Mouse (Mus musculus) neural tube, embryonic 15.5 days (tissue): ENCODE results near the gene E2f7. TPM values are rescaled to one million over a fixed set of nuclear protein-coding genes. Genes with fewer than 3 reads are reported as not detected.

Experiments used
- ATAC-seq: fragments of 200-750 bp; cut with Nextera tagmentation; 2 replicates; pipeline ENCODE4 v1.8.0; 2017; ENCODE audit warnings: mild to moderate bottlenecking, moderate TSS enrichment, moderate library complexity; ENCODE audit not compliant: low FRiP score
- H3K27ac ChIP-seq: fragments of 300-500 bp; sonication (generic); replicated peaks from 2 replicates; pipeline ENCODE4 v1.5.1; 2015; ENCODE audit warnings: mild to moderate bottlenecking, inconsistent platforms
- H3K27me3 ChIP-seq: fragments of 300-500 bp; sonication (generic); replicated peaks from 2 replicates; pipeline ENCODE4 v1.6.1; 2015; ENCODE audit warnings: inconsistent platforms
- H3K36me3 ChIP-seq: fragments of 300-500 bp; sonication (generic); 2 replicates; pipeline ENCODE4 v1.6.1; 2015; ENCODE audit warnings: inconsistent platforms
- H3K4me1 ChIP-seq: fragments of 300-500 bp; sonication (generic); 2 replicates; pipeline ENCODE4 v1.6.1; 2015; ENCODE audit warnings: inconsistent platforms
- H3K4me2 ChIP-seq: fragments of 300-500 bp; sonication (generic); 2 replicates; pipeline ENCODE4 v1.6.1; 2015; ENCODE audit warnings: inconsistent platforms, mild to moderate bottlenecking, moderate library complexity
- H3K4me3 ChIP-seq: fragments of 300-500 bp; sonication (generic); replicated peaks from 2 replicates; pipeline ENCODE4 v1.5.1; 2015; ENCODE audit warnings: mild to moderate bottlenecking, inconsistent platforms
- H3K9ac ChIP-seq: fragments of 300-500 bp; sonication (generic); replicated peaks from 2 replicates; pipeline ENCODE4 v1.6.1; 2015; ENCODE audit warnings: mild to moderate bottlenecking, inconsistent platforms
- H3K9me3 ChIP-seq: fragments of 300-500 bp; sonication (generic); replicated peaks from 2 replicates; pipeline ENCODE4 v1.6.1; 2016; ENCODE audit warnings: inconsistent platforms
- WGBS: fragments of 180-500 bp; shearing (Covaris S2); methylation state at CpG from one replicate; pipeline ENCODE4 v1.1.7; 2015; ENCODE audit warnings: mixed read lengths; 5-methylcytosine and 5-hydroxymethylcytosine counted together
- polyA plus RNA-seq: library from polyadenylated mRNA; unstranded; fragments of >200 nt; fragmentation: Nextera tagmentation; extraction: Ambion mirVana; gene quantifications from 2 replicates; pipeline ENCODE4 v1.2.1, GENCODE M21; 2015

Gene E2f7
- polyA plus RNA-seq, 1 experiment from 2014 or later = 5.6 TPM

DNA sequence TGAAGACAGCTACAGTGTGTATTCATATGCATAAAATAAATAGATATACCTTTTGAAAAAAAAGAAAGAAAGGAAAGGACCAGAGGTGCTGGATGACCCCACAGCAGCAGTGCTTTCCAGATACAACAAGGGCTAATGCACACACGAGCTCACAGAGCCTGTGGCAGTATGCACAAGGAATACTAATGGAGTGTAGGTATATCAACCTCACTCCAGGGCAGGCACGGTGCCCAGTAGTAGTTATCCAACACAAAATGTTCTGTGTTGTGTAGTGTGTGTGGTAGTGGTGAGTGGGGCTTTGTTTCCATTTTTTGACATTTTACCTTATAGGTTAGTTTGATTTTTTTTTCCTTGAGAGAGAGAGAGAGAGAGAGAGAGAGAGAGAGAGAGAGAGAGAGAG lies 65.3 kb downstream of the E2f7 start:
- 48% methylated on average over 2 of the region's 2 CpGs for WGBS

DNA sequence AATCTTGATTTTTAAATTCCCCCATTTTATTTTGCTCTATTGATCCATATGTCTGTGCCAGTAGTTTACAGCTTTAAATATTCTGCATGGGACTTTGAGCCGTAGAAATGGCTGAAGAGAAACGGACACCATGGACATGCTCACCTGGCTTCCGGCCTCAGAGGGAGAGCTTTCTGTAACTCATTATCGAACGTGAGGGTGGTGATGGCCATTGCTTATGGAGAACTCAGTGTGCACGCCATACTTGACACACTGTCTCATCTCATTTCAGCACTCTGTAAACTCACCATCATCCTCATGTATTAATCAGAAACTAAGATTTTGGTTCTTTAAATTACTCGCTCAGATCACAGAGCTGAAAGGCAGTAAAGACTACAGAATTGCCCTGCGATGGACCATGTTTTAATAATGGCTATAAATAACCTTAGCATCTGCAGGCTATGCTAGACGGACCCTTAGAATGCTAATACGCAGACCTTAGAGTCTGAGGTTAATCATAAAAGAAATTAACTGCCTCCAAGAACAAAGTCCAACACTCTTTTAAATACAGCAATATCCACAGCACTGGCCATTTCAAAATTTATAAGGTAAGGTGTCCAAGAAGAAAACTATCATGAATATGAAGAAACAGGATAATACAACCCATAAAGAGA lies 66.1 kb downstream of the E2f7 start:
- H3K27ac ChIP-seq = no peak overlapping the region
- H3K36me3 ChIP-seq = no peaks in the 10 kb centered on the region
- H3K9me3 ChIP-seq = no peaks in the 10 kb centered on the region
- no peak overlapping the region for H3K4me3 ChIP-seq
- ATAC-seq = no peak
- H3K9ac ChIP-seq = no peak overlapping the region
- no peak overlapping the region for H3K4me2 ChIP-seq
- 58% methylated on average over 10 of the region's 10 CpGs for WGBS
- no peaks in the 10 kb centered on the region for H3K4me1 ChIP-seq
- H3K27me3 ChIP-seq = no peaks in the 10 kb centered on the region; the same call in 1 of the 2 replicates

More for the DNA sequence above, 65.3 kb downstream of the E2f7 start:
- no peaks in the 10 kb centered on the region for H3K4me1 ChIP-seq
- no peak overlapping the region for H3K4me3 ChIP-seq
- H3K4me2 ChIP-seq = no peak overlapping the region
- no peak overlapping the region for H3K27ac ChIP-seq
- H3K9me3 ChIP-seq = no peaks in the 10 kb centered on the region
- ATAC-seq = no peak
- H3K9ac ChIP-seq = no peak overlapping the region
- no peaks in the 10 kb centered on the region; the same call in 1 of the 2 replicates for H3K27me3 ChIP-seq
- H3K36me3 ChIP-seq = no peaks in the 10 kb centered on the region

DNA sequence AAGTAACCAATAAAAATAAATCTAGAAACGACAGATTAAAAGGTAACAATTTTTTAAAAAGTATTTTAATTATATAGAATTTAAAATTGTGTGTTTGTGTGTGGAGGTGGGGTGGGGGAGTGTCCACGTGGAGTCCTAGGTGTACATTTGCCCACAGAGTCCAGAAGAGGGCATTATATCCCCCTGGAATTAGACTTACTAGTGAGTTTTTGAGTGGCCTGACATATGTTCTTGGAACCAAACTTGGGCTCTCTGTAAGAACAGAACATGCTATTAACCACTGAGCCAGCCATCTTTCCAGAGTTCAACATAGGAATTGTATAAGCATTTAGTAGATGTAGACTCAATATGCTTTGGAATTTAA lies 66.6 kb downstream of the E2f7 start:
- Histone ChIP-seq H3K27me3 (no peaks in the 10 kb centered on the region; the same call in 1 of the 2 replicates), H3K36me3 (no peaks in the 10 kb centered on the region), H3K4me1 (no peaks in the 10 kb centered on the region), H3K4me3 (no peak overlapping the region), H3K9me3 (no peaks in the 10 kb centered on the region), H3K27ac (no peak overlapping the region), H3K9ac (no peak overlapping the region), H3K4me2 (no peak overlapping the region)
- ATAC-seq = no peak
- 60% methylated on average over 2 of the region's 2 CpGs for WGBS

DNA sequence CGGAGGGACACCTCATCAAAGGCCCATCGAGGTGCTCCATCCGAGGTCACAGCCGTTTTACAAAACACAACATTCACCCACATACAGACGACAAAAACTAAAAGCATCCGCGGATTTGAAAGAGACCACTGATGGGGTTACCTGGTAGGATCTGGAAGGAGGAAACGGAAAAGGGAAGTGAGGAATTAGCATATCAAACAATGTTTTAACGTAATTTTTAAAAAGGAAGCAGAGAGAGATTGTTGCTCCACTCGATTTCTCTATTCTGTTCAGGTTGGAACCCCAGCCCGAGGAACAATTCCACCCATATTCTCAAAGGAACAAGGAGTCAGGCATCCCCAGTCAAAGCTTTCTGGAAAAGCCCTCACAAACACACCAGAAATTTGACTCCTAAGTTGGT lies 75.9 kb downstream of the E2f7 start:
- no peak for ATAC-seq
- Histone ChIP-seq H3K27me3 (no peaks in the 10 kb centered on the region), H3K36me3 (no peaks in the 10 kb centered on the region), H3K4me3 (no peak overlapping the region), H3K9ac (no peak overlapping the region), H3K9me3 (no peaks in the 10 kb centered on the region), H3K4me1 (no peaks in the 10 kb centered on the region), H3K4me2 (no peak overlapping the region), H3K27ac (no peak overlapping the region)
- 84% methylated on average over 11 of the region's 11 CpGs for WGBS

DNA sequence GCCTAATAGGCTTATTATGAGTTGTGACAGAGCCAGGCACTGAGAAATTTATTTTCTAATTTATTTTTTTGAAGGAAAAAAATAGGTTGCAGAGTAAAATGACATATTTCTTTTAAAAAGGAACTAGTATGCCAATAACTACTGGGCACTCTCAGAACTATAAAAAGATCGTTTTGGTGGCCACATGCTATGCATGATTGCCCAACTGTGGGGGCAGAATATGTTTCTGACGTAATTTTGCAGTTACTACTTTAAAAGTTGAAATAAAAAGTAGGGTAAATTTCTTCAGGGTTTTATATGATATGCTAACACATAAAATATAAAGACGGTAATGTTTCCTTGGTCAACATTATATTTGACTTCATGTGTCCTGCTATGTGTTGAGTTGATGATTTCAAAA lies 76.5 kb downstream of the E2f7 start:
- WGBS = 74% methylated on average over 3 of the region's 3 CpGs
- ATAC-seq = no peak
- H3K9me3 ChIP-seq = no peaks in the 10 kb centered on the region
- no peak overlapping the region for H3K27ac ChIP-seq
- H3K27me3 ChIP-seq = no peaks in the 10 kb centered on the region
- no peak overlapping the region for H3K4me2 ChIP-seq
- H3K4me1 ChIP-seq = no peaks in the 10 kb centered on the region
- no peaks in the 10 kb centered on the region for H3K36me3 ChIP-seq
- no peak overlapping the region for H3K4me3 ChIP-seq
- no peak overlapping the region for H3K9ac ChIP-seq

DNA sequence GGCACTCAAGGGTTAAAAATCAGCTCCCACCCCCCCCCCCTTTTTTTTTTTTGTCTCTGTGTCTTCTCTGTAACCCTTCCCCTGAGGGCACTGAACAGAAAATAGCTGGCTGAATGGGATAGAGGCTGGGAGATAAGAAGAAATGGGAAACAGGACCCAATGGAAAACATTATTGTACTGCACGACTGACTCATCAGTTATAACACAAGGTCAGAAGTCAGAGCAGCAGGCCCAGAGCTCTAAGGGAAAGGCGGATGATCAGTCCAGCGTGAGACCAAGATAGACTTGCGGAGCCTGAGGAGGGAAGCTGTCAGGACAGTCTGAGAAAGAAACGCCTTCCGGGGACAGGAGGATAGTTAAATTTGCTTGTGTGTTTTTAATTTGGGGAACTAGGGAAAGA lies 87.1 kb downstream of the E2f7 start:
- H3K9ac ChIP-seq = no peak overlapping the region
- ATAC-seq = no peak
- H3K4me3 ChIP-seq = no peak overlapping the region
- no peak overlapping the region for H3K4me2 ChIP-seq
- H3K36me3 ChIP-seq = no peaks in the 10 kb centered on the region
- H3K27ac ChIP-seq = no peak overlapping the region
- 25% methylated on average over 6 of the region's 6 CpGs for WGBS
- H3K9me3 ChIP-seq = no peaks in the 10 kb centered on the region
- no peaks in the 10 kb centered on the region; the same call in 1 of the 2 replicates for H3K4me1 ChIP-seq
- no peaks in the 10 kb centered on the region for H3K27me3 ChIP-seq

DNA sequence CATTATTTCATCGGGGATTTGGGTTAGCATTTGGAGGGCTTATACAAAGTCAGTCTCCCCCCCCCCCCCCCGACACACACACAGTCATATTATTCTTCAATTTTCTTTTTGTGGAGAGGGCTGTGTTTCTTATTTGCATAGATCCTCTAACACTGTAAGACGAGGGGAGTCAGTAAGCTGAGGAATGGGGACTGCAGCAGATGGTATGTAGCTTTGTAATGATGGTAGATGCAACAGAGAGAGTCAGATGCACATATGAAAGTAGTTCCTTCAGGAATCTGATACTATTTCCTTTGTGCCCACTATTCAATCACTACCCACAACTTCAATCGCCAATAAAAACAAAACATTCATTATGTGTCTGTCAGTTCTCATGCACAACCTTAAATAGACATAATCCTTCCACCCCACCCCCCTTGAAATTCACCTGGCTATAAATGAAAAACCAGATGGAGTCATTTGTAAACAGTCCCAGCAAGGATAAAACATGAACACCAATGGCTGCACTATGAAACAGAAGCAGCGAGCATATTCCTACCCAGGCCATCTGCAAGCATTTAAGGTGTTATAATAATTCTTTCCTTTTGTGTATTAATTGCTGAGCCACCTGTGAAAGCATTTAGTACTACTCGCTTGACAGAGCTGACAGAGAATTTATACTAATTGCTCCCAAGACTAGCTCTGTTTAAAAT lies 90.0 kb downstream of the E2f7 start:
- H3K36me3 ChIP-seq = no peaks in the 10 kb centered on the region
- H3K9ac ChIP-seq = no peak overlapping the region
- WGBS = 57% methylated on average over 6 of the region's 6 CpGs
- H3K9me3 ChIP-seq = no peaks in the 10 kb centered on the region
- H3K27me3 ChIP-seq = no peaks in the 10 kb centered on the region
- H3K4me1 ChIP-seq = no peaks in the 10 kb centered on the region; the same call in 1 of the 2 replicates
- H3K27ac ChIP-seq = no peak overlapping the region
- H3K4me2 ChIP-seq = no peak overlapping the region
- ATAC-seq = no peak
- no peak overlapping the region for H3K4me3 ChIP-seq

Other genes starting within 250 kb of the E2f7 start
- gene Csrp2, start 174.3 kb downstream of the E2f7 start, polyA plus RNA-seq = 146 and 165 TPM in 2 replicates